Mouse (Mus musculus): ENCODE measurements around the gene Fcor. TPM values are rescaled to one million over a fixed set of nuclear protein-coding genes. Genes with fewer than 3 reads are reported as not detected.

Fcor gene
- polyA plus RNA-seq, 1 experiment = 0.95 TPM

DNA sequence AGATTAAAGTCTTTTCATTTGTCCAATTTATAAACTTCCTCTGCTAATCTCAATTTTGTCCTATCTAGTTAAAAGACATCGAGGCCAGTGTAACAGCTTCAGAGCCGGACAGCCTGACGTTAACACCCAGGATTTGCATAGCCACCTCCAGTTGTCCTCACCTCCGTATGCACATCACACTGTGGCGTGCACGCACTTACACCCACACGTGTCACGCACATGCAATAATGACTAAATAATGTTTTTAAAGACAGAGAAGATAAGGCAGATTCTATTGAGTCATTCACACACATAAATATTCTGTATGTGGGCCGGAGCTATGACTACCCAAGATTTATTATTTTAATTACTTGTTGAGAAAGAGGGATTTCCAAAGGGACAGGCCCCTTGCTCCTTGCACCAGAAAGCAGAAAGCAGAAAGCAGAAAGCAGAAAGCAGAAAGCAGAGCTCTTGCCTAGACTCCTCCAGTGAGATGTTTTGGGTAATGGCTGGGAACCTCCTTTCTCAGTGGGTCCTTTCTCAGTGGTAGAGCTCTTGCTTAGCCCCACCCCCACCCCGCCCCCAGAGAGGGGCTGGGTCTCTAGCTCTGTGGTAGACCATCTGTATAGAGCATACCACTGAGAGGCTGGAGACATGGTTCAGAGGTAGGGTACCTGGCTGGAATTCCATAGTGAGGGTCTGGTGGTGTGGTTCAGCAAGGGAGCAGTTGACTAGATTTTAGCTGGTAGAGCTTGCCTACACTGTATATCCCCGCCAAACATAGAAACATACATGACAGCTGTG is 17.2 kb downstream of the Fcor start:
- peaks cover 37% of the 10 kb centered on the region for H3K27me3 ChIP-seq (ENCODE audit: control insufficient read depth, insufficient read depth, insufficient read length)
- no peak for TF ChIP-seq USF1 (IDR thresholded peaks at IDR 0.05; ENCODE audit: low read depth)
- no peak for TF ChIP-seq MYOD1 (IDR thresholded peaks at IDR 0.05; ENCODE audit: control insufficient read depth, insufficient read length, low read depth)
- no peak for TF ChIP-seq CEBPB (IDR thresholded peaks at IDR 0.05; ENCODE audit: low read depth)
- TF ChIP-seq CTCF (IDR thresholded peaks at IDR 0.05; ENCODE audit: control insufficient read depth, insufficient read depth, insufficient read length) = no peak
- no peaks in the 10 kb centered on the region for H3K36me3 ChIP-seq (ENCODE audit: control insufficient read depth, insufficient read depth)
- H3ac ChIP-seq (ENCODE audit: control insufficient read depth, insufficient read length, low read depth) = no peak overlapping the region
- H3K4me3 ChIP-seq (ENCODE audit: insufficient read depth, poor library complexity, severe bottlenecking) = no peak overlapping the region
- no peaks in the 10 kb centered on the region for H3K79me2 ChIP-seq (ENCODE audit: control insufficient read depth, insufficient read depth)
- H3K79me3 ChIP-seq (ENCODE audit: low read depth) = no peaks in the 10 kb centered on the region

DNA sequence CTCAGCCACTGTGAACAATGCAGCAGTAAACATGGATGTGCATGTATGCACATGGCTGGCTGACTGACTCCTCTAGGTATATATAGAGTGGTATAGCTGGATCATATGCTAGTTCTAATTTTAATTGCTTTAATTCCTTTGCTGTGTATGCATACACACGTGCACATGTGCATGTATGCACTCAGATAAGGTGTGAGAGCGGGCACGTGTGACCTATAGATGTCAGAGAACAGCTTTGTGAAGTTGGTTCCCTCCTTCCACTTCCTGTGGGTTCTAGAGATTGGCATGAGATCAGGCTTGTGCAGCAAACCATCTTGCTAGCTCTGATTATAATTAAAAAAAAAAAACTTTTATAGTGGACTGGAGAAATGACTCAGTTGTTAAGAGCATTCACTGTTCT is 19.3 kb downstream of the Fcor start:
- no peak overlapping the region for H3K4me3 ChIP-seq (ENCODE audit: insufficient read depth, poor library complexity, severe bottlenecking)
- H3K79me2 ChIP-seq (ENCODE audit: control insufficient read depth, insufficient read depth) = no peaks in the 10 kb centered on the region
- TF ChIP-seq USF1 (IDR thresholded peaks at IDR 0.05; ENCODE audit: low read depth) (no peak), MYOG (IDR thresholded peaks at IDR 0.05; ENCODE audit: control insufficient read depth, extremely low read depth, insufficient read length) (no peak), MAX (IDR thresholded peaks at IDR 0.05) (no peak), FOSL1 (IDR thresholded peaks at IDR 0.05; ENCODE audit: insufficient read depth, low read length, poor library complexity, severe bottlenecking) (no peak), CTCF (IDR thresholded peaks at IDR 0.05; ENCODE audit: control insufficient read depth, insufficient read depth, insufficient read length) (no peak), MYOD1 (IDR thresholded peaks at IDR 0.05; ENCODE audit: control insufficient read depth, insufficient read length, low read depth) (no peak), CEBPB (IDR thresholded peaks at IDR 0.05; ENCODE audit: low read depth) (no peak)
- H3K79me3 ChIP-seq (ENCODE audit: low read depth) = no peaks in the 10 kb centered on the region
- H3K36me3 ChIP-seq (ENCODE audit: control insufficient read depth, insufficient read depth) = no peaks in the 10 kb centered on the region
- H3K27me3 ChIP-seq (ENCODE audit: control insufficient read depth, insufficient read depth, insufficient read length) = peaks cover 41% of the 10 kb centered on the region
- no peak overlapping the region for H3ac ChIP-seq (ENCODE audit: control insufficient read depth, insufficient read length, low read depth)

DNA sequence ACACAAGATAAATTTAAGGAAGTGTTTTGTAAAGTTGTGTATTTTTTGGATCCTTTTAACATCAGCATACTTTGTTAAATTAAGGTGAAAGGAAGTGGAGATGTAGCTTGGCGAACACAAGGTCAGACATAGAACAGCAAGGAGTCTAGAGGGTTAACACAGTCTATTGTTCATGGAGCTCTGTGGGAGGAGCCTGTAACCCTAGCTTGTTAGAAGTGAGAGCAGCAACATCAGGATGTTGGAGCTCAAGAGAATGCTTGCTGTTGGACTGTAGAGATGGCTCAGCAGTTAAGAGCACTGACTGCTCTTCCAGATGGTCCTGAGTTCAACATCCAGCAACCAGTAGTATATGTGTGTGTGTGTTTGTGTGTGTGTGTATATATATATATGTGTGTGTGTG is 23.2 kb downstream of the Fcor start:
- Histone ChIP-seq H3K4me3 (ENCODE audit: insufficient read depth, poor library complexity, severe bottlenecking) (no peak overlapping the region), H3K79me3 (ENCODE audit: low read depth) (no peaks in the 10 kb centered on the region), H3K79me2 (ENCODE audit: control insufficient read depth, insufficient read depth) (no peaks in the 10 kb centered on the region), H3K36me3 (ENCODE audit: control insufficient read depth, insufficient read depth) (no peaks in the 10 kb centered on the region), H3ac (ENCODE audit: control insufficient read depth, insufficient read length, low read depth) (no peak overlapping the region), H3K27me3 (ENCODE audit: control insufficient read depth, insufficient read depth, insufficient read length) (peaks cover 22% of the 10 kb centered on the region)
- TF ChIP-seq CTCF (IDR thresholded peaks at IDR 0.05; ENCODE audit: control insufficient read depth, insufficient read depth, insufficient read length) (no peak), CEBPB (IDR thresholded peaks at IDR 0.05; ENCODE audit: low read depth) (no peak), USF1 (IDR thresholded peaks at IDR 0.05; ENCODE audit: low read depth) (no peak), MYOD1 (IDR thresholded peaks at IDR 0.05; ENCODE audit: control insufficient read depth, insufficient read length, low read depth) (no peak), MYOG (IDR thresholded peaks at IDR 0.05; ENCODE audit: control insufficient read depth, extremely low read depth, insufficient read length) (no peak), MAX (IDR thresholded peaks at IDR 0.05) (no peak), FOSL1 (IDR thresholded peaks at IDR 0.05; ENCODE audit: insufficient read depth, low read length, poor library complexity, severe bottlenecking) (no peak)

DNA sequence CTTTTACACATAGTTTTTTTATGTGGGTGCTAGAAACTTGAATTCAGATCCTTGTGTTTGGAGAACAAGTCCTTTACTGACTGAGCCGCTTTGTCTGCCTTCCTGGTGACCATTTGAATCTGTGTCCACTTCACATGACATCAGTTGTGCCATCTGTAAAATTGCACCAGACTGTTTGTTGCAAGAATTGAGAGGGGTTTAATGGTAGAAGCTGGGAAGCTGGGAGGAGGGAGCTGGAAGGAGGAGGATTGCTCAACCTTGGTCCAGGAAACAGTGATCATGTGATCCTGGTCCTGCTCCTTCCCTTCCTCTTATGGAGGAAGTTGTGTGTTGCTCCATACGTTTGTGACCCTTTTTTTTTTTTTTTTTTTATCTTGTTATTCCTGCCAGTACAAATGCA is 23.9 kb downstream of the Fcor start:
- H3K79me3 ChIP-seq (ENCODE audit: low read depth) = no peaks in the 10 kb centered on the region
- peaks cover 22% of the 10 kb centered on the region for H3K27me3 ChIP-seq (ENCODE audit: control insufficient read depth, insufficient read depth, insufficient read length)
- no peaks in the 10 kb centered on the region for H3K79me2 ChIP-seq (ENCODE audit: control insufficient read depth, insufficient read depth)
- no peak overlapping the region for H3K4me3 ChIP-seq (ENCODE audit: insufficient read depth, poor library complexity, severe bottlenecking)
- no peaks in the 10 kb centered on the region for H3K36me3 ChIP-seq (ENCODE audit: control insufficient read depth, insufficient read depth)
- H3ac ChIP-seq (ENCODE audit: control insufficient read depth, insufficient read length, low read depth) = no peak overlapping the region
- TF ChIP-seq MYOD1 (IDR thresholded peaks at IDR 0.05; ENCODE audit: control insufficient read depth, insufficient read length, low read depth) (no peak), CEBPB (IDR thresholded peaks at IDR 0.05; ENCODE audit: low read depth) (no peak), MYOG (IDR thresholded peaks at IDR 0.05; ENCODE audit: control insufficient read depth, extremely low read depth, insufficient read length) (no peak), MAX (IDR thresholded peaks at IDR 0.05) (no peak), FOSL1 (IDR thresholded peaks at IDR 0.05; ENCODE audit: insufficient read depth, low read length, poor library complexity, severe bottlenecking) (no peak), CTCF (IDR thresholded peaks at IDR 0.05; ENCODE audit: control insufficient read depth, insufficient read depth, insufficient read length) (no peak), USF1 (IDR thresholded peaks at IDR 0.05; ENCODE audit: low read depth) (no peak)

DNA sequence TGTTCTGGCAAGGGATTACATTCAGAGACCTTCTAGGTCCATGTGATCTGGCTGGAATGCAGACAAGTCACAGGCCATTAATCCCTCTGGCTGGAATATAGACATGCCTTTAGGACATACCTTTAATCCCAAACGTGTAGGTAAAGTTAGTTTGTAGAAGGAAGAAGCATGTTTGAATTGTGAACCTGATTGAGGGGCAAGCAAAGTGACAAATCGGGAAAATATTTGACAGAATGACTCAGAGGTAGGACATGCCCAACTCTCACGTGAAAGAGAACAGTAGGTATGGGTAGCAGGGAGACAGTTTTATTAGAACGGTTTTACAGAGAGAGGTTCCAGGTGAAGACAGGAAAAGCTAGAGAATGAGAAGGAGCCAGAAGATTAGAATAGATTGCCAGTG is 24.6 kb downstream of the Fcor start:
- Histone ChIP-seq H3K36me3 (ENCODE audit: control insufficient read depth, insufficient read depth) (no peaks in the 10 kb centered on the region), H3K4me3 (ENCODE audit: insufficient read depth, poor library complexity, severe bottlenecking) (no peak overlapping the region), H3K27me3 (ENCODE audit: control insufficient read depth, insufficient read depth, insufficient read length) (peaks cover 22% of the 10 kb centered on the region), H3K79me2 (ENCODE audit: control insufficient read depth, insufficient read depth) (no peaks in the 10 kb centered on the region), H3ac (ENCODE audit: control insufficient read depth, insufficient read length, low read depth) (no peak overlapping the region), H3K79me3 (ENCODE audit: low read depth) (no peaks in the 10 kb centered on the region)
- TF ChIP-seq FOSL1 (IDR thresholded peaks at IDR 0.05; ENCODE audit: insufficient read depth, low read length, poor library complexity, severe bottlenecking) (no peak), CTCF (IDR thresholded peaks at IDR 0.05; ENCODE audit: control insufficient read depth, insufficient read depth, insufficient read length) (no peak), USF1 (IDR thresholded peaks at IDR 0.05; ENCODE audit: low read depth) (no peak), MYOG (IDR thresholded peaks at IDR 0.05; ENCODE audit: control insufficient read depth, extremely low read depth, insufficient read length) (no peak), MYOD1 (IDR thresholded peaks at IDR 0.05; ENCODE audit: control insufficient read depth, insufficient read length, low read depth) (no peak), MAX (IDR thresholded peaks at IDR 0.05) (no peak), CEBPB (IDR thresholded peaks at IDR 0.05; ENCODE audit: low read depth) (no peak)
